Mouse (Mus musculus): ENCODE measurements around the gene Zswim4. TPM values are rescaled to one million over a fixed set of nuclear protein-coding genes. Genes with fewer than 3 reads are reported as not detected.
A peak's percentile ranks its signal among the peaks of the same experiment; 100 is the strongest.

The Zswim4 gene
- polyA plus RNA-seq, 1 experiment from 2014 or later = 37.2 TPM

- peaks cover 82% of the 10 kb centered on the region for H3K36me3 ChIP-seq (replicated peaks)
- no peaks in the 10 kb centered on the region for H3K27me3 ChIP-seq (replicated peaks; ENCODE audit: low read depth, poor library complexity, severe bottlenecking)
- 4% methylated on average over 52 of the region's 52 CpGs for WGBS
- peak within 1 kb of the TSS; percentile 96 for H3K4me3 ChIP-seq
- peak within 1 kb of the TSS; percentile 91 for H3K27ac ChIP-seq (replicated peaks)
- H3K4me1 ChIP-seq = peaks cover 3% of the 10 kb centered on the region; the same call in 1 of the 2 replicates
- H3K9me3 ChIP-seq = no peaks in the 10 kb centered on the region
- peak; percentile 90 for DNase-seq (ENCODE audit: low spot score)
Measured at GRCm38 (mm10) chr8:84249257-84250170, 12.7 kb upstream of the Zswim4 start, which contains the start of gene D8Ertd738e. TSS of gene D8Ertd738e (minus strand) at chr8:84249719.

GRCm38 (mm10) chr8:84241821-84242220 is 5.0 kb upstream of the Zswim4 start:
- Histone ChIP-seq H3K4me3 (no peak overlapping the region), H3K27ac (replicated peaks) (no peak overlapping the region), H3K27me3 (replicated peaks; ENCODE audit: low read depth, poor library complexity, severe bottlenecking) (no peaks in the 10 kb centered on the region), H3K36me3 (replicated peaks) (peaks cover 36% of the 10 kb centered on the region), H3K9me3 (no peaks in the 10 kb centered on the region), H3K4me1 (peaks cover 8% of the 10 kb centered on the region)
- DNase-seq (ENCODE audit: low spot score) = no peak
- 80% methylated on average over 2 of the region's 2 CpGs for WGBS

GRCm38 (mm10) chr8:84241167-84241566 is 4.3 kb upstream of the Zswim4 start:
- DNase-seq (ENCODE audit: low spot score) = no peak
- H3K27ac ChIP-seq (replicated peaks) = no peak overlapping the region
- no peak overlapping the region for H3K4me3 ChIP-seq
- H3K4me1 ChIP-seq = peaks cover 11% of the 10 kb centered on the region
- peaks cover 30% of the 10 kb centered on the region for H3K36me3 ChIP-seq (replicated peaks)
- H3K27me3 ChIP-seq (replicated peaks; ENCODE audit: low read depth, poor library complexity, severe bottlenecking) = no peaks in the 10 kb centered on the region
- WGBS = 59% methylated on average over 6 of the region's 6 CpGs
- no peaks in the 10 kb centered on the region for H3K9me3 ChIP-seq

GRCm38 (mm10) chr8:84237542-84238229 is 831 bp upstream of the Zswim4 start:
- H3K4me1 ChIP-seq = peaks cover 28% of the 10 kb centered on the region
- DNase-seq (ENCODE audit: low spot score) = no peak
- H3K27ac ChIP-seq (replicated peaks) = peak overlapping the region; percentile 97
- peak overlapping the region; percentile 98 for H3K4me3 ChIP-seq
- peaks cover 23% of the 10 kb centered on the region for H3K36me3 ChIP-seq (replicated peaks)
- 20% methylated on average over 19 of the region's 19 CpGs for WGBS
- no peaks in the 10 kb centered on the region for H3K9me3 ChIP-seq
- no peaks in the 10 kb centered on the region for H3K27me3 ChIP-seq (replicated peaks; ENCODE audit: low read depth, poor library complexity, severe bottlenecking)

- no peaks in the 10 kb centered on the region for H3K9me3 ChIP-seq
- no peaks in the 10 kb centered on the region for H3K27me3 ChIP-seq (replicated peaks; ENCODE audit: low read depth, poor library complexity, severe bottlenecking)
- H3K36me3 ChIP-seq (replicated peaks) = peaks cover 35% of the 10 kb centered on the region
- H3K27ac ChIP-seq (replicated peaks) = peak overlapping the region; percentile 97
- under 1% methylated on average over 30 of the region's 30 CpGs for WGBS
- peaks cover 28% of the 10 kb centered on the region for H3K4me1 ChIP-seq
- H3K4me3 ChIP-seq = peak overlapping the region; percentile 98
- DNase-seq (ENCODE audit: low spot score) = peak; percentile 37
Measured at GRCm38 (mm10) chr8:84236410-84236997, 351 bp downstream of the Zswim4 start.

GRCm38 (mm10) chr8:84235746-84236409 is 977 bp downstream of the Zswim4 start:
- peaks cover 28% of the 10 kb centered on the region for H3K4me1 ChIP-seq
- no peaks in the 10 kb centered on the region for H3K27me3 ChIP-seq (replicated peaks; ENCODE audit: low read depth, poor library complexity, severe bottlenecking)
- no peak for DNase-seq (ENCODE audit: low spot score)
- H3K9me3 ChIP-seq = no peaks in the 10 kb centered on the region
- peak overlapping the region; percentile 98 for H3K4me3 ChIP-seq
- 46% methylated on average over 10 of the region's 10 CpGs for WGBS
- peaks cover 41% of the 10 kb centered on the region for H3K36me3 ChIP-seq (replicated peaks)
- peak overlapping the region; percentile 97 for H3K27ac ChIP-seq (replicated peaks)

- Histone ChIP-seq H3K9me3 (no peaks in the 10 kb centered on the region), H3K27me3 (replicated peaks; ENCODE audit: low read depth, poor library complexity, severe bottlenecking) (no peaks in the 10 kb centered on the region), H3K27ac (replicated peaks) (no peak overlapping the region), H3K4me1 (peaks cover 26% of the 10 kb centered on the region), H3K4me3 (no peak overlapping the region), H3K36me3 (replicated peaks) (peaks cover 69% of the 10 kb centered on the region)
- 91% methylated on average over 2 of the region's 2 CpGs for WGBS
- no peak for DNase-seq (ENCODE audit: low spot score)
Measured at GRCm38 (mm10) chr8:84233055-84233454, 3.8 kb downstream of the Zswim4 start.

- no peaks in the 10 kb centered on the region for H3K27me3 ChIP-seq (replicated peaks; ENCODE audit: low read depth, poor library complexity, severe bottlenecking)
- peaks cover 12% of the 10 kb centered on the region for H3K4me1 ChIP-seq
- H3K36me3 ChIP-seq (replicated peaks) = peaks cover 92% of the 10 kb centered on the region
- no peak overlapping the region for H3K4me3 ChIP-seq
- no peaks in the 10 kb centered on the region for H3K9me3 ChIP-seq
- H3K27ac ChIP-seq (replicated peaks) = no peak overlapping the region
- WGBS = 80% methylated on average over 17 of the region's 17 CpGs
- peak; percentile 24 for DNase-seq (ENCODE audit: low spot score)
Measured at GRCm38 (mm10) chr8:84230735-84231134, 6.1 kb downstream of the Zswim4 start.

GRCm38 (mm10) chr8:84223322-84224029 is 13.4 kb downstream of the Zswim4 start:
- Histone ChIP-seq H3K9me3 (no peaks in the 10 kb centered on the region), H3K4me3 (no peak overlapping the region), H3K27me3 (replicated peaks; ENCODE audit: low read depth, poor library complexity, severe bottlenecking) (no peaks in the 10 kb centered on the region), H3K36me3 (replicated peaks) (peaks cover 99% of the 10 kb centered on the region), H3K4me1 (no peaks in the 10 kb centered on the region), H3K27ac (replicated peaks) (no peak overlapping the region)
- 81% methylated on average over 21 of the region's 21 CpGs for WGBS
- DNase-seq (ENCODE audit: low spot score) = no peak

- H3K4me1 ChIP-seq = no peaks in the 10 kb centered on the region
- H3K27me3 ChIP-seq (replicated peaks; ENCODE audit: low read depth, poor library complexity, severe bottlenecking) = no peaks in the 10 kb centered on the region
- DNase-seq (ENCODE audit: low spot score) = no peak
- no peaks in the 10 kb centered on the region for H3K9me3 ChIP-seq
- H3K27ac ChIP-seq (replicated peaks) = no peak overlapping the region
- peaks cover 99% of the 10 kb centered on the region for H3K36me3 ChIP-seq (replicated peaks)
- no peak overlapping the region for H3K4me3 ChIP-seq
- 93% methylated on average over 9 of the region's 9 CpGs for WGBS
Measured at GRCm38 (mm10) chr8:84222566-84223165, 14.2 kb downstream of the Zswim4 start.

- DNase-seq (ENCODE audit: low spot score) = no peak
Measured at GRCm38 (mm10) chr8:84220105-84220504, 16.8 kb downstream of the Zswim4 start.

More at GRCm38 (mm10) chr8:84220105-84220504, 16.8 kb downstream of the Zswim4 start:
- H3K27me3 ChIP-seq (replicated peaks; ENCODE audit: low read depth, poor library complexity, severe bottlenecking) = no peaks in the 10 kb centered on the region
- H3K4me1 ChIP-seq = no peaks in the 10 kb centered on the region
- 84% methylated on average over 7 of the region's 7 CpGs for WGBS
- peaks cover 99% of the 10 kb centered on the region for H3K36me3 ChIP-seq (replicated peaks)
- no peak overlapping the region for H3K27ac ChIP-seq (replicated peaks)
- no peak overlapping the region for H3K4me3 ChIP-seq
- H3K9me3 ChIP-seq = no peaks in the 10 kb centered on the region

Data from embryonic facial prominence, embryonic 10.5 days (tissue).